Mouse (Mus musculus) erythroblast, embryonic 14.5 days (primary cell): ENCODE measurements around the gene Kcnc1.

Experiments
- GATA1 ChIP-seq: IDR thresholded peaks from 2 replicates; pipeline ENCODE4 v1.6.1; 2012; ENCODE audit warnings: low read length, inconsistent platforms, mixed read lengths
- TAL1 ChIP-seq: IDR thresholded peaks from 3 replicates; pipeline ENCODE4 v1.6.1; 2012; ENCODE audit warnings: low read length, inconsistent platforms, mixed read lengths

GRCm38 (mm10) chr7:46459605-46460245 is 63.4 kb downstream of the Kcnc1 start:
- no peak for TF ChIP-seq GATA1
- no peak for TF ChIP-seq TAL1
